Mouse (Mus musculus): ENCODE results near the gene Fam213b. TPM values are rescaled to one million over a fixed set of nuclear protein-coding genes. Genes with fewer than 3 reads are reported as not detected.

Fam213b gene
- polyA plus RNA-seq, 1 experiment from 2014 or later = 64.7 TPM

- Histone ChIP-seq H3K9me3 (ENCODE audit: control insufficient read depth, low read length) (no peaks in the 10 kb centered on the region), H3K4me3 (ENCODE audit: low read depth, low read length) (no peak overlapping the region), H3K36me3 (ENCODE audit: control insufficient read depth, insufficient read depth, low read length) (no peaks in the 10 kb centered on the region), H3K27me3 (ENCODE audit: control insufficient read depth, insufficient read depth, low read length) (no peaks in the 10 kb centered on the region), H3K4me2 (ENCODE audit: low read depth, low read length) (no peak overlapping the region), H3K9ac (replicated peaks; ENCODE audit: low read depth, low read length) (no peak overlapping the region), H3K4me1 (ENCODE audit: control insufficient read depth, insufficient read depth, low read length) (no peaks in the 10 kb centered on the region), H3K27ac (ENCODE audit: low read depth, low read length) (no peak overlapping the region)
- WGBS = 74% methylated on average over 2 of the region's 2 CpGs
- ATAC-seq (ENCODE audit: low read depth) = no peak
Observed at GRCm38 (mm10) chr4:154911644-154912043, 12.7 kb upstream of the Fam213b start.

- WGBS = 30% methylated on average over 15 of the region's 15 CpGs
- Histone ChIP-seq H3K36me3 (ENCODE audit: control insufficient read depth, insufficient read depth, low read length) (no peaks in the 10 kb centered on the region), H3K4me1 (ENCODE audit: control insufficient read depth, insufficient read depth, low read length) (no peaks in the 10 kb centered on the region), H3K9me3 (ENCODE audit: control insufficient read depth, low read length) (no peaks in the 10 kb centered on the region), H3K4me2 (ENCODE audit: low read depth, low read length) (no peak overlapping the region), H3K27ac (ENCODE audit: low read depth, low read length) (no peak overlapping the region), H3K27me3 (ENCODE audit: control insufficient read depth, insufficient read depth, low read length) (no peaks in the 10 kb centered on the region), H3K9ac (replicated peaks; ENCODE audit: low read depth, low read length) (no peak overlapping the region), H3K4me3 (ENCODE audit: low read depth, low read length) (no peak overlapping the region)
- ATAC-seq (ENCODE audit: low read depth) = no peak
Observed at GRCm38 (mm10) chr4:154910606-154911522, 11.9 kb upstream of the Fam213b start.

GRCm38 (mm10) chr4:154908490-154908889, 9.6 kb upstream of the Fam213b start:
- Histone ChIP-seq H3K27me3 (ENCODE audit: control insufficient read depth, insufficient read depth, low read length) (no peaks in the 10 kb centered on the region), H3K4me2 (ENCODE audit: low read depth, low read length) (no peak overlapping the region), H3K4me3 (ENCODE audit: low read depth, low read length) (no peak overlapping the region), H3K9me3 (ENCODE audit: control insufficient read depth, low read length) (no peaks in the 10 kb centered on the region), H3K4me1 (ENCODE audit: control insufficient read depth, insufficient read depth, low read length) (peaks cover 3% of the 10 kb centered on the region; the same call in 1 of the 2 replicates), H3K27ac (ENCODE audit: low read depth, low read length) (no peak overlapping the region), H3K9ac (replicated peaks; ENCODE audit: low read depth, low read length) (no peak overlapping the region), H3K36me3 (ENCODE audit: control insufficient read depth, insufficient read depth, low read length) (no peaks in the 10 kb centered on the region)
- 89% methylated on average over 5 of the region's 5 CpGs for WGBS
- no peak for ATAC-seq (ENCODE audit: low read depth)

- H3K4me1 ChIP-seq (ENCODE audit: control insufficient read depth, insufficient read depth, low read length) = peaks cover 3% of the 10 kb centered on the region; the same call in 1 of the 2 replicates
- WGBS = 51% methylated on average over 17 of the region's 17 CpGs
- no peak overlapping the region for H3K4me2 ChIP-seq (ENCODE audit: low read depth, low read length)
- H3K27me3 ChIP-seq (ENCODE audit: control insufficient read depth, insufficient read depth, low read length) = no peaks in the 10 kb centered on the region
- H3K4me3 ChIP-seq (ENCODE audit: low read depth, low read length) = no peak overlapping the region
- H3K9me3 ChIP-seq (ENCODE audit: control insufficient read depth, low read length) = no peaks in the 10 kb centered on the region
- ATAC-seq (ENCODE audit: low read depth) = peak; percentile 68
- no peak overlapping the region for H3K27ac ChIP-seq (ENCODE audit: low read depth, low read length)
- no peaks in the 10 kb centered on the region for H3K36me3 ChIP-seq (ENCODE audit: control insufficient read depth, insufficient read depth, low read length)
- H3K9ac ChIP-seq (replicated peaks; ENCODE audit: low read depth, low read length) = no peak overlapping the region
Observed at GRCm38 (mm10) chr4:154907833-154908232, 8.9 kb upstream of the Fam213b start.

GRCm38 (mm10) chr4:154904185-154905071, 5.5 kb upstream of the Fam213b start:
- H3K4me2 ChIP-seq (ENCODE audit: low read depth, low read length) = peak overlapping the region; percentile 55
- WGBS = 2% methylated on average over 16 of the region's 16 CpGs
- peaks cover 3% of the 10 kb centered on the region; the same call in 1 of the 2 replicates for H3K4me1 ChIP-seq (ENCODE audit: control insufficient read depth, insufficient read depth, low read length)
- peak overlapping the region; percentile 21; the same call in 1 of the 2 replicates for H3K9ac ChIP-seq (replicated peaks; ENCODE audit: low read depth, low read length)
- peak; percentile 83 for ATAC-seq (ENCODE audit: low read depth)
- H3K27ac ChIP-seq (ENCODE audit: low read depth, low read length) = no peak overlapping the region
- no peaks in the 10 kb centered on the region for H3K9me3 ChIP-seq (ENCODE audit: control insufficient read depth, low read length)
- no peaks in the 10 kb centered on the region for H3K27me3 ChIP-seq (ENCODE audit: control insufficient read depth, insufficient read depth, low read length)
- peak overlapping the region; percentile 26 for H3K4me3 ChIP-seq (ENCODE audit: low read depth, low read length)
- H3K36me3 ChIP-seq (ENCODE audit: control insufficient read depth, insufficient read depth, low read length) = no peaks in the 10 kb centered on the region

GRCm38 (mm10) chr4:154902371-154902770, 3.4 kb upstream of the Fam213b start:
- Histone ChIP-seq H3K36me3 (ENCODE audit: control insufficient read depth, insufficient read depth, low read length) (no peaks in the 10 kb centered on the region), H3K4me1 (ENCODE audit: control insufficient read depth, insufficient read depth, low read length) (peaks cover 16% of the 10 kb centered on the region), H3K4me2 (ENCODE audit: low read depth, low read length) (no peak overlapping the region), H3K9ac (replicated peaks; ENCODE audit: low read depth, low read length) (no peak overlapping the region), H3K27me3 (ENCODE audit: control insufficient read depth, insufficient read depth, low read length) (no peaks in the 10 kb centered on the region), H3K27ac (ENCODE audit: low read depth, low read length) (no peak overlapping the region), H3K4me3 (ENCODE audit: low read depth, low read length) (no peak overlapping the region), H3K9me3 (ENCODE audit: control insufficient read depth, low read length) (no peaks in the 10 kb centered on the region)
- ATAC-seq (ENCODE audit: low read depth) = no peak
- whole genome bisulfite sequencing = 89% methylated on average over 2 of the region's 2 CpGs

GRCm38 (mm10) chr4:154897676-154898465, 1.1 kb downstream of the Fam213b start:
- Histone ChIP-seq H3K4me2 (ENCODE audit: low read depth, low read length) (peak overlapping the region; percentile 95), H3K27me3 (ENCODE audit: control insufficient read depth, insufficient read depth, low read length) (no peaks in the 10 kb centered on the region), H3K27ac (ENCODE audit: low read depth, low read length) (no peak overlapping the region), H3K4me3 (ENCODE audit: low read depth, low read length) (peak overlapping the region; percentile 61), H3K9me3 (ENCODE audit: control insufficient read depth, low read length) (no peaks in the 10 kb centered on the region), H3K4me1 (ENCODE audit: control insufficient read depth, insufficient read depth, low read length) (peaks cover 16% of the 10 kb centered on the region), H3K9ac (replicated peaks; ENCODE audit: low read depth, low read length) (peak overlapping the region; percentile 63), H3K36me3 (ENCODE audit: control insufficient read depth, insufficient read depth, low read length) (no peaks in the 10 kb centered on the region)
- no peak for ATAC-seq (ENCODE audit: low read depth)
- WGBS = 72% methylated on average over 6 of the region's 6 CpGs

- Histone ChIP-seq H3K27ac (ENCODE audit: low read depth, low read length) (no peak overlapping the region), H3K4me1 (ENCODE audit: control insufficient read depth, insufficient read depth, low read length) (peaks cover 16% of the 10 kb centered on the region), H3K4me2 (ENCODE audit: low read depth, low read length) (no peak overlapping the region), H3K36me3 (ENCODE audit: control insufficient read depth, insufficient read depth, low read length) (no peaks in the 10 kb centered on the region), H3K4me3 (ENCODE audit: low read depth, low read length) (no peak overlapping the region), H3K27me3 (ENCODE audit: control insufficient read depth, insufficient read depth, low read length) (no peaks in the 10 kb centered on the region), H3K9ac (replicated peaks; ENCODE audit: low read depth, low read length) (no peak overlapping the region), H3K9me3 (ENCODE audit: control insufficient read depth, low read length) (no peaks in the 10 kb centered on the region)
- ATAC-seq (ENCODE audit: low read depth) = no peak
- 82% methylated on average over 5 of the region's 5 CpGs for WGBS
Observed at GRCm38 (mm10) chr4:154895549-154895948, 3.4 kb downstream of the Fam213b start.
